Mouse (Mus musculus) MEL (cell line): ENCODE data around the gene Smpdl3a.

ENCODE experiments used
- CTCF ChIP-seq, 3 experiments: IDR thresholded peaks in 2 of 3; conservative IDR thresholded peaks in 1 of 3; 2 replicates each; pipeline ENCODE4 v1.5.1; 2011 to 2012; ENCODE audit warnings: low read length in 3 of 3, low read depth in 2 of 3, mild to moderate bottlenecking in 2 of 3, improper control_type of control experiment in 1 of 3, inconsistent platforms in 1 of 3, mixed read lengths in 1 of 3, moderate library complexity in 1 of 3; ENCODE audit not compliant: control insufficient read depth in 1 of 3, insufficient read depth in 1 of 3, poor library complexity in 1 of 3, severe bottlenecking in 1 of 3
- NRF1 ChIP-seq: IDR thresholded peaks from 2 replicates; pipeline ENCODE4 v1.6.1; 2014; ENCODE audit warnings: low read depth, mild to moderate bottlenecking, inconsistent platforms, low read length, improper control_type of control experiment, moderate library complexity; ENCODE audit not compliant: poor library complexity, insufficient read depth, severe bottlenecking
- POLR2A ChIP-seq, 2 experiments: IDR thresholded peaks; 2 replicates each; pipeline ENCODE4 v1.6.1; 2011 to 2012; ENCODE audit warnings: low read length in 2 of 2, mild to moderate bottlenecking in 2 of 2, control low read depth in 1 of 2, improper control_type of control experiment in 1 of 2, low read depth in 1 of 2, moderate library complexity in 1 of 2; ENCODE audit not compliant: control insufficient read depth in 1 of 2, insufficient read depth in 1 of 2, poor library complexity in 1 of 2
- SIN3A ChIP-seq: IDR thresholded peaks from 2 replicates; pipeline ENCODE4 v1.6.1; 2012; ENCODE audit warnings: low read length, improper control_type of control experiment, inconsistent platforms

DNA sequence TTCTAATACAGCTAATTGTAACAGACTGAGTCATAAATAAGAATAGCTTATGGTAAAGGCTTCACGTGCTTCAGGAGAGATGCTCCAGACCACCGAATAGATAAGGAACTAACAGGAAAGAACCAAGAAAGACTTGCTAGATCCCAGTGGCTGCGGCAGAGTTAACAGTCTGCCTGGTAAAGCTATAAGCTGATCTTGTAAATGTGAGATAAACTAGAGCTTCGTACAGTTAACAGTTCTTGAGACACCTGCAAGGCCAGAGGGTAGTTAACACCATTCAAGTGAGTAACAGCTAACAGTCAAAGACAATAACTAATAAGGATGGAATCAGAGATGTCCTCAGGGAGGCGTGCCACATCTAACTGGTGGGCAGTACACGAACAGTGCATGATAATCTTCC, 21.7 kb downstream of the Smpdl3a start:
- no peak for TF ChIP-seq POLR2A (IDR thresholded peaks at IDR 0.05; ENCODE audit: control insufficient read depth in 1 of 2, insufficient read depth in 1 of 2, low read depth in 1 of 2, low read length in 2 of 2, poor library complexity in 1 of 2)
- TF ChIP-seq CTCF (IDR thresholded peaks at IDR 0.05 in 2 of 3, conservative IDR thresholded peaks at IDR 0.05 in 1 of 3; ENCODE audit: control insufficient read depth in 1 of 3, insufficient read depth in 1 of 3, low read depth in 2 of 3, low read length in 3 of 3, poor library complexity in 1 of 3, severe bottlenecking in 1 of 3), result no peak
- no peak for TF ChIP-seq NRF1
- TF ChIP-seq SIN3A, result no peak
